Mouse (Mus musculus): ENCODE measurements at regions not wholly inside any gene's neighbourhood (a gene's known extent, or its start where the extent isn't known, plus 50 kb on each side); places are given as distances from the start of the nearest gene placed in this dataset.
"Not testable (repeated sequence)": the region's sequence is repeated elsewhere in the genome, so short reads cannot be mapped to it uniquely, and the experiment has no call there.

DNA sequence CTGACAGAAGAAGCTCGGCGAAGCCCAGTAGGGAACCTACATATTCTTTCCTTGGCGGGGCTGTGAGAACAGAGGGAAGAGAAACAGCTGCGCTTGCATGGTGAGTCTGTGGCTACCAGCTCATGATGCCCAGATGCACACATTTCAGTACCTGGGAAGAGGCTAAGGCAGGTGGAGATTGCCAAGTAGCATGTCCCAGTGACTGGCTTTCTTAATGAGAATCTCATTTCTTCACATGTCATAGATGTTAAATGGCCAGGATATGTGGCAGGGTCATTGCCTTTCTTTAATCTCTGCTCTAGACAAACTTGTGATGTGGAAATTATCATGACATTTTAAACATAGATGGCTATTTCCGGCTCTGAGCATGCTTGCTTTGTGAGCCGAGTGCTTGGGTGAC lies 109.5 kb upstream of the Tns3 start:
- no peak for ATAC-seq (ENCODE audit: poor library complexity, severe bottlenecking)

DNA sequence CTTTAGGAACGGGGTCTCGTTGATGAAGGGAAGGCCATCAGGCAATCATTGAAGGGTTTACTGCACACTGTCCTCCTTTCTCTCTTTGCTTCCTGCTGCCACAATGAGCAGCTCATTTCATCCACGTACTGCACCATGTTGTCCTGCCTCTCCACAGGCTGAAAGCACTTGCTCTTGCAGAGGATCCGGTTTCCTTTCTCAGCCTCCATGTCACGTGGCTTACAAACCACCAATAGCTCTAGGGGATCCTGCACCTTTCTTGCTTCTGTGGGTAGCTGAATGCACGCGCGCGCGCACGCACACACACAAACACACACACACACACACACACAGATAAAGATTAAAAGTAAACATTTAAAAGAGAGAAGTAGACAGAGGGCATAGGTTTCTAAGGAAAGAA lies 108.9 kb upstream of the Tns3 start:
- no peak for ATAC-seq (ENCODE audit: poor library complexity, severe bottlenecking)

- no peak for ATAC-seq (ENCODE audit: poor library complexity, severe bottlenecking)
These were observed 108.2 kb upstream of the Tns3 start for GRCm38 (mm10) chr11:8772541-8772940.

DNA sequence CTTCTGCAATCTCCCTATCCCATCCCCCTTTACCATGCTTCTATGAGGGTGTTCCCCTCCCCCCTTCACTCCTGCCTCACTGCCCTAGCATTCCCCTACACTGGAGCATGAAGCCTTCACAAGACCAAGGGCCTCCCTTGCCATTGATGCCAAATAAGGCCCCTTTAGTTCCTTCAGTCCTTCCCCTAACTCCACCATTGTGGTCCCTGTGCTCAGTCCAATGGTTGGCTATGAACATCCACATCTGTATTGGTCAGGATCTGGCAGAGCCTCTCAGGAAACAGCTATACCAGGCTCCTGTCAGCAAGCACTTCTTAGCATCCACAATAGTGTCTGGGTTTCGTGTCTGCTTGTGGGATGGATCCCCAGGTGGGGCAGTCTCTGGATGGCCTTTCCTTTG lies 104.4 kb upstream of the Tns3 start:
- ATAC-seq (ENCODE audit: poor library complexity, severe bottlenecking) = not testable (repeated sequence)

GRCm38 (mm10) chr11:8765541-8765885 lies 101.2 kb upstream of the Tns3 start:
- no peak for ATAC-seq (ENCODE audit: poor library complexity, severe bottlenecking)

- no peak for ATAC-seq (ENCODE audit: poor library complexity, severe bottlenecking)
These were observed 100.7 kb upstream of the Tns3 start for GRCm38 (mm10) chr11:8764861-8765540.

GRCm38 (mm10) chr11:8763448-8763847 lies 99.1 kb upstream of the Tns3 start:
- no peak for ATAC-seq (ENCODE audit: poor library complexity, severe bottlenecking)

DNA sequence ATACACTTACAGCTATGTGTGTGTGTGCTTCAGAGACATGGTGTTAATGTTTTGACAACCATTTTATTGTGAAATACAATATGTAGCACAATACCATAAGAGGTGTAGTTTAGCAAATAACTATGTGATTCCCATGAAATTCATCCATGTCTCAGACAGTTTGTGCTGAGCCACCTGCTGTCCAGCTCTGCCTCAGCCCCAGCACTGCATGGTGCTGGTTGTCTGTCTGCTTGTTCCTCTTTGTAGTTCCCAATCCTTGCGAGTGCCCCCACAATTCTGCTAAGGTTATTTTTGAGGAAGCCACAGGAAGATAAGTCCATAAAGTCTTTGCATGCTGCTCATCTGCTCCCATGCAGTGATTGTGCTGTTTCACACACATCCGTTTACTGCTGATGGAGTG lies 97.8 kb upstream of the Tns3 start:
- peak; percentile 68; the same call in 1 of the 2 replicates for ATAC-seq (ENCODE audit: poor library complexity, severe bottlenecking)

DNA sequence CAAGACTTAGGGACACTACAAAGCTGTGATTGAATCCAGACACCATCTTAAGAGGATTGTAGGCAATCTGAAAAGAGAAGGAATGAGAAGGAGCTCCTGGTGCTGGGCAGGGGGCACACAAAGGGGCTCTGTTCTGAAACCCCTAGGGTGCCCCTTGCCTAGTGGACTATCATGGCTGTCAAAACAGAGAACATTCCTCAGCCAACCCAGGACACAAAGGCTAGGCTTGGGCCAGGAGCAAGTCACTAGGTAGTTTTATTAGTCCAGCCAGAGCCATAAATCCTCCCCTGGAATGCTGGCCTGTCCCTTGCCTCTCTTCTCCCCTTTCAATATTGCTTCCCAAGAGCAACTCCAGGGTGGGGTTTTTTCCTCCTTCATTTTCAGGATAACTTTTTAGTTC lies 97.3 kb upstream of the Tns3 start:
- ATAC-seq (ENCODE audit: poor library complexity, severe bottlenecking) = no peak

GRCm38 (mm10) chr11:8759858-8760257 lies 95.5 kb upstream of the Tns3 start:
- peak; percentile 82 for ATAC-seq (ENCODE audit: poor library complexity, severe bottlenecking)

GRCm38 (mm10) chr11:8754508-8754907 lies 90.2 kb upstream of the Tns3 start:
- ATAC-seq (ENCODE audit: poor library complexity, severe bottlenecking) = not testable (repeated sequence)

- not testable (repeated sequence) for ATAC-seq (ENCODE audit: poor library complexity, severe bottlenecking)
These were observed 71.4 kb upstream of the Tns3 start for GRCm38 (mm10) chr11:8735784-8736183.

DNA sequence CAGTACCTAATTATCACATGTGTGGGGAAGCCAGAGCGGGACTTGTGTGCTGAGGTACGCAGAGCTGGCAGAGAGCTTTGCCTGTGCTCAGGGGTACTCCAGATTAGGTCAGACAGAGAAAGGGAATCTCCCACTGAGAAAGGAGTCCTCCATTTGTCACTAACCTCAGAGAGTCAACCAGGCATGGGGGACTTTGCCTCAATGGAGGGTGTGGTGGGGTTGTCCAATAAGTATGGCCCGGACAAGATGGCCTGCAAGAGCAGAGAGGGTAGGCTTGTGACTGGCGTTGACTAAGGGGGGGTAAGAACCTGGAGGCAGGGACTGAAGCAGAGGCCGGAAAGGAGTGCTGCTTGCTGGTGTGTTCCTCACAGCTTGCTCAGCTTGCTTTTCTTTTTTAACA lies 62.7 kb upstream of the Tns3 start:
- ATAC-seq (ENCODE audit: poor library complexity, severe bottlenecking) = no peak

GRCm38 (mm10) chr11:8725505-8725904 lies 61.2 kb upstream of the Tns3 start:
- no peak for ATAC-seq (ENCODE audit: poor library complexity, severe bottlenecking)

- no peak for ATAC-seq (ENCODE audit: poor library complexity, severe bottlenecking)
These were observed 58.8 kb upstream of the Tns3 start for GRCm38 (mm10) chr11:8723102-8723640.

GRCm38 (mm10) chr11:8719211-8719966 lies 55.1 kb upstream of the Tns3 start:
- no peak for ATAC-seq (ENCODE audit: poor library complexity, severe bottlenecking)

GRCm38 (mm10) chr11:8717774-8718173 lies 53.4 kb upstream of the Tns3 start:
- ATAC-seq (ENCODE audit: poor library complexity, severe bottlenecking) = no peak

- ATAC-seq (ENCODE audit: poor library complexity, severe bottlenecking) = peak; percentile 64
These were observed 52.5 kb upstream of the Tns3 start for GRCm38 (mm10) chr11:8716858-8717257.

DNA sequence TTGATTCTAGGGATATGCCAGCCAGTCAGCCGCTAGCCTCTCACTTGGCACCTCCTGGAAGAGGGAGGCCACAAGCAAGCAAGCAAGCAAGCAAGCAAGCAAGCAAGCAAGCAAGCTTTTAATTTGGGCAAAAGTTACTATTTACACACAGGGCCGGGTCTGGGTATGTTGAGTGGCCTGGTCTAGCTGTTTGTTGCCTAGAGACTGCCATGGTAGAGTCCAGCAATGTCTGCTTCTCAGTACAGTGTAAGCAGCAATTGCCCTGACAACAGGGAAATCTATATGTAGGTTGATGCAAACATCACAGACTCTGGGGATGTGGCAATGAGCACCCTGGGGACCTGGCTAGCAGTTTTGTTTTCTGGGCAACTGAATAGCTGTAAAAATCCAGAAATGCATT lies 51.4 kb upstream of the Tns3 start:
- ATAC-seq (ENCODE audit: poor library complexity, severe bottlenecking) = no peak
